Mouse (Mus musculus): ENCODE data around the gene Polr2i. TPM values are rescaled to one million over a fixed set of nuclear protein-coding genes. Genes with fewer than 3 reads are reported as not detected.

Polr2i gene
- polyA plus RNA-seq, 1 experiment = 196 TPM

DNA sequence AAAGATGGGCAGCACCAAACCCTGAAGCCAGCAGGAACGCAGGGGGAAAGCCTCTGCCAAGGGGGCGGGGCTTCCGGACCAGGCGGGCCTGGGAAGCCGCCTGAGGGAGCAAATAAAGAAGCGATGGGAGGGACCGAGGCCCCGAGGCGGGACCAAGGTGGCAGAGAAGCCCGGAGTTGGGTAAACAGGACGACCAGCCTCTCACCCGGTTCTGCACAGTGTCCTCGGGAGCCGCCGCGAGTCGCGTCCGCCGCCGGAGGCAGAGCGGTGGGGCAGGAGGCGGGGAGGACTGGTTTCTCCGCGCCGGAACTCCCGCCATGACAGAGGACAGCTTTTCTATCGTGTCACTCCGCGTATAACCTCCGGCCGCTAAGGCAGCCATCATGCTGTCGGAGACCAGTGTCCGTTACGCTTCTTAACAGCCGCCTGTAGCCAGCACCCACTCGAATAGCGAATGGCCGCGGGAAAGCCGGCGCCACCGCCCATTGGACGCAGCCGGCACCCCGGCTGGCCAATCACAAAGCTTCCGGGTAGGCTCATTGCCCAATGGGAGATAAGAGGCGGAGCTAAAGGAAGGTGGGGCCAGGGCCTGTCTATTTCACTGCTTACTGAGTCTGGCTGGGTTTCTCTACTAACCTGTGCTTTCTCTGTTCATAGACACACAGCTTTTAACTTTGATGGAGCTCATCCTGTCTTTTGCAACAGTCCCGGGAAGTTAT lies 48.4 kb downstream of the Polr2i start, which contains the start of the genes Thap8 and Wdr62:
Thap8 (plus strand) TSS at position 144 of the 719 bp plus-strand sequence.
Wdr62 (minus strand) TSS at position 469 of the 719 bp plus-strand sequence.
- peak within 1 kb of the TSS; percentile 91 for H3K27ac ChIP-seq (ENCODE audit: insufficient read depth, low read depth, low read length)
- H3K4me3 ChIP-seq (ENCODE audit: insufficient read depth, low read depth, low read length) = peak within 1 kb of the TSS; percentile 69
- H3K36me3 ChIP-seq (ENCODE audit: control insufficient read depth, insufficient read depth, low read length) = no peaks in the 10 kb centered on the region
- WGBS = under 1% methylated on average over 49 of the region's 49 CpGs
- no peaks in the 10 kb centered on the region for H3K4me1 ChIP-seq (ENCODE audit: control insufficient read depth, insufficient read depth, low read length)
- DNase-seq = peak; percentile 96
- TF ChIP-seq CTCF (conservative IDR thresholded peaks at IDR 0.05; ENCODE audit: insufficient read depth, insufficient read length, low read depth, low read length) (no peak), POLR2A (IDR thresholded peaks at IDR 0.05; ENCODE audit: low read depth, low read length) (no peak)
- no peaks in the 10 kb centered on the region for H3K27me3 ChIP-seq (replicated peaks; ENCODE audit: control insufficient read depth, insufficient read depth, low read length)

DNA sequence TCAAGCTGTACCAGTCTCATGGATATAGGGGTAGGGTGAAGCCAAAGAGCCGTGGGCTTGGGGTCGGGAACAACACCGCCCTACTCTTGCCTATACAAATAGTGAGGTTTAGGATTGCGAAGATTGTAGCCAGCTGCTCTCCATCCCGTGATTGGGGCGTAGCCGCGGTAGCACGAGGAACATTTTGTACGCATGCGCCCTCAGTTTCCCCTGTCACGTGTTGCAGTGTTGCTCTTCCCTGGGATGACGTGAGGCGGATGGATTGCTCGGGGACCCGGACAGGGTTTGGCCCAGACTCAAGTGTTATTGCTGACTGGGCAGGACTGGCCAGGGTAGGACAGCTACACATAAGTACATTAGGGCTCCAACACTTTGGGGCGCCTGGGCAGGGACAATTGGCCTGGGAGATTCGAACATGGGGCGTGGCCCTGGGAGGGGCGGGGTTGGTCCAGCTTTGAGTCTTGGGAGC lies 49.0 kb downstream of the Polr2i start:
- no peaks in the 10 kb centered on the region for H3K36me3 ChIP-seq (ENCODE audit: control insufficient read depth, insufficient read depth, low read length)
- no peak for TF ChIP-seq POLR2A (IDR thresholded peaks at IDR 0.05; ENCODE audit: low read depth, low read length)
- no peak for TF ChIP-seq CTCF (conservative IDR thresholded peaks at IDR 0.05; ENCODE audit: insufficient read depth, insufficient read length, low read depth, low read length)
- no peaks in the 10 kb centered on the region for H3K27me3 ChIP-seq (replicated peaks; ENCODE audit: control insufficient read depth, insufficient read depth, low read length)
- DNase-seq = peak; percentile 93
- H3K4me1 ChIP-seq (ENCODE audit: control insufficient read depth, insufficient read depth, low read length) = no peaks in the 10 kb centered on the region
- H3K4me3 ChIP-seq (ENCODE audit: insufficient read depth, low read depth, low read length) = peak overlapping the region; percentile 69
- WGBS = under 1% methylated on average over 20 of the region's 20 CpGs
- H3K27ac ChIP-seq (ENCODE audit: insufficient read depth, low read depth, low read length) = peak overlapping the region; percentile 91

DNA sequence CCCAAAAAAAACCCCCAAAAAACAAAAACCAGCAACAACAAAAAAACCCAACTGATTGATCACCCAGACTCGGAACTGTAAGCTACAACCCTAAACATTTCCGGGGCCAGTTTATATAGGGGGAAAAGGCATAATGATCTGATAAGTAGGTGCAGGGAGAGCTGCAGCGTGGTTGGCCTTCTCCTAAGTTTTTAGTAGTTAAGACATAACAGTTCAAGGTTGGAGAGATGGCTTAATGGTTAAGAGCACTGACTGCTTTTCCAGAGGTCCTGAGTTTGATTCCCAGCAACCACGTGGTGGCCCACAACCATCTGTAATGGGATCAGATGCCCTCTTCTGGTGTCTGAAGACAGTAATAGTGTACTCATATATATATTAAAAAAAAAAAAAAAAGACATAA lies 49.8 kb downstream of the Polr2i start:
- DNase-seq = no peak

DNA sequence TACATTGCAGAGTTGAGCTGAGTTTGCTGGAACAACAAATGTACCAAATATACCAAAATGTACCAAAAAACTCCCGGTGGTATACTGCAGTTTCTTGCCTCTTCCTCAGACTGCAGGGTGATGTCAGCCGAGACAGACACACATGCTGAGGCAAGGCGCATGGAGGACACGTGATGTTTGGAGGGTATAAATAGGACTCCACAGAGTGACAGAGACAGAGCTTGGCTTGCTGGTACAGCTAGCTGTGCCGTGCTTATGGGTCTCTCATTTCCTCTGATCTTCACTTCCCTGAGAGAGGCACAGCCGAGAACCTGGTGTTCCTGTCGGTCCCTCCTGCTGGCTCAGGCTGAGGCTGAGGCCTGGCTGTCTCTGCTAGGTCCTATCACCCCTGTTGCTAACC lies 51.0 kb downstream of the Polr2i start:
- 85% methylated on average over 7 of the region's 7 CpGs for WGBS
- TF ChIP-seq CTCF (conservative IDR thresholded peaks at IDR 0.05; ENCODE audit: insufficient read depth, insufficient read length, low read depth, low read length) (no peak), POLR2A (IDR thresholded peaks at IDR 0.05; ENCODE audit: low read depth, low read length) (no peak)
- no peak for DNase-seq
- Histone ChIP-seq H3K4me3 (ENCODE audit: insufficient read depth, low read depth, low read length) (no peak overlapping the region), H3K27me3 (replicated peaks; ENCODE audit: control insufficient read depth, insufficient read depth, low read length) (no peaks in the 10 kb centered on the region), H3K36me3 (ENCODE audit: control insufficient read depth, insufficient read depth, low read length) (no peaks in the 10 kb centered on the region), H3K27ac (ENCODE audit: insufficient read depth, low read depth, low read length) (no peak overlapping the region), H3K4me1 (ENCODE audit: control insufficient read depth, insufficient read depth, low read length) (no peaks in the 10 kb centered on the region)

More for the DNA sequence above, 49.8 kb downstream of the Polr2i start:
- WGBS = 86% methylated on average over 4 of the region's 4 CpGs
- no peak overlapping the region for H3K4me3 ChIP-seq (ENCODE audit: insufficient read depth, low read depth, low read length)
- H3K36me3 ChIP-seq (ENCODE audit: control insufficient read depth, insufficient read depth, low read length) = no peaks in the 10 kb centered on the region
- TF ChIP-seq POLR2A (IDR thresholded peaks at IDR 0.05; ENCODE audit: low read depth, low read length) (no peak), CTCF (conservative IDR thresholded peaks at IDR 0.05; ENCODE audit: insufficient read depth, insufficient read length, low read depth, low read length) (no peak)
- no peak overlapping the region for H3K27ac ChIP-seq (ENCODE audit: insufficient read depth, low read depth, low read length)
- H3K4me1 ChIP-seq (ENCODE audit: control insufficient read depth, insufficient read depth, low read length) = no peaks in the 10 kb centered on the region
- H3K27me3 ChIP-seq (replicated peaks; ENCODE audit: control insufficient read depth, insufficient read depth, low read length) = no peaks in the 10 kb centered on the region

Other genes starting within 250 kb of the Polr2i start
- 4.5 and 5.0 TPM in 2 replicates for gene Zfp568, start 248.0 kb upstream of the Polr2i start, polyA plus RNA-seq (2012; rRNA removed)
- 1.7 and 1.9 TPM in 2 replicates for gene Zfp14, start 180.6 kb upstream of the Polr2i start, polyA plus RNA-seq (2012; rRNA removed)
- gene Zfp82, start 159.0 kb upstream of the Polr2i start, polyA plus RNA-seq (2012; rRNA removed) = 0.29 and 0.42 TPM in 2 replicates
- 0.07 TPM in 1 of 2 replicates, not detected in the other for gene Gm26920, start 141.5 kb upstream of the Polr2i start, polyA plus RNA-seq (2012; rRNA removed)
- 1.4 and 2.1 TPM in 2 replicates for gene Zfp566, start 141.4 kb upstream of the Polr2i start, polyA plus RNA-seq (2012; rRNA removed)
- gene Zfp260, start 137.2 kb upstream of the Polr2i start, polyA plus RNA-seq (2012; rRNA removed) = 13.2 and 18.1 TPM in 2 replicates
- gene Zfp382, start 110.0 kb upstream of the Polr2i start, polyA plus RNA-seq (2012; rRNA removed) = 0.64 and 1.4 TPM in 2 replicates
- gene Zfp146, start 62.2 kb upstream of the Polr2i start, polyA plus RNA-seq (2012; rRNA removed) = 11.1 and 11.8 TPM in 2 replicates
- gene Cox7a1, start 47.8 kb upstream of the Polr2i start, polyA plus RNA-seq (2012; rRNA removed) = 76.0 and 141 TPM in 2 replicates
- 724 and 781 TPM in 2 replicates for gene Capns1, start 33.1 kb upstream of the Polr2i start, polyA plus RNA-seq (2012; rRNA removed)
- 51.8 and 72.2 TPM in 2 replicates for gene Tbcb, start 324 bp downstream of the Polr2i start, polyA plus RNA-seq (2012; rRNA removed)
- 0.19 and 0.27 TPM in 2 replicates for gene Ovol3, start 3.8 kb downstream of the Polr2i start, polyA plus RNA-seq (2012; rRNA removed)
- 0.11 TPM in 1 of 2 replicates, not detected in the other for gene Thap8, start 48.1 kb downstream of the Polr2i start, polyA plus RNA-seq (2012; rRNA removed)
- gene Wdr62, start 48.5 kb downstream of the Polr2i start, polyA plus RNA-seq (2012; rRNA removed) = 5.8 and 7.2 TPM in 2 replicates
- gene Clip3, start 59.8 kb downstream of the Polr2i start, polyA plus RNA-seq (2012; rRNA removed) = 4.2 and 4.9 TPM in 2 replicates
- gene Alkbh6, start 76.8 kb downstream of the Polr2i start, polyA plus RNA-seq (2012; rRNA removed) = 99.0 and 122 TPM in 2 replicates
- 162 and 170 TPM in 2 replicates for gene Syne4, start 82.9 kb downstream of the Polr2i start, polyA plus RNA-seq (2012; rRNA removed)
- gene E130208F15Rik, start 89.8 kb downstream of the Polr2i start, polyA plus RNA-seq (2012; rRNA removed) = 0.42 and 1.1 TPM in 2 replicates
- gene Sdhaf1, start 91.9 kb downstream of the Polr2i start, polyA plus RNA-seq (2012; rRNA removed) = 26.4 and 27.3 TPM in 2 replicates
- 9.6 and 11.6 TPM in 2 replicates for gene Lrfn3, start 130.8 kb downstream of the Polr2i start, polyA plus RNA-seq (2012; rRNA removed)
- 51.3 and 83.0 TPM in 2 replicates for gene Tyrobp, start 181.8 kb downstream of the Polr2i start, polyA plus RNA-seq (2012; rRNA removed)
- 3.7 and 12.0 TPM in 2 replicates for gene Hcst, start 187.9 kb downstream of the Polr2i start, polyA plus RNA-seq (2012; rRNA removed)
- 1.8 and 3.1 TPM in 2 replicates for gene Nfkbid, start 189.8 kb downstream of the Polr2i start, polyA plus RNA-seq (2012; rRNA removed)
- 13.0 and 14.2 TPM in 2 replicates for gene Aplp1, start 213.6 kb downstream of the Polr2i start, polyA plus RNA-seq (2012; rRNA removed)
- 0.30 and 0.33 TPM in 2 replicates for gene Kirrel2, start 225.7 kb downstream of the Polr2i start, polyA plus RNA-seq (2012; rRNA removed)
- 39.9 and 41.1 TPM in 2 replicates for gene Nphs1, start 226.4 kb downstream of the Polr2i start, polyA plus RNA-seq (2012; rRNA removed)